Mouse (Mus musculus): ENCODE results near the gene Wfs1.

GRCm38 (mm10) chr5:37015612-37016310 is 26.8 kb upstream of the Wfs1 start:
- TF ChIP-seq CTCF (IDR thresholded peaks at IDR 0.05; ENCODE audit: extremely low read depth, insufficient read length, insufficient replicate concordance, low read depth, low read length) (no peak), POLR2A (IDR thresholded peaks at IDR 0.05; ENCODE audit: low read depth, low read length) (no peak)

All from small intestine, adult 2 months (tissue).